Mouse (Mus musculus) C2C12 (cell line): ENCODE measurements around the gene Foxi3.

Experiments
- CTCF ChIP-seq: IDR thresholded peaks from one replicate; pipeline ENCODE4 v1.5.1; 2011; ENCODE audit not compliant: control insufficient read depth, insufficient read depth, insufficient read length
- FOSL1 ChIP-seq: IDR thresholded peaks from one replicate; pipeline ENCODE4 v1.8.0; 2011; ENCODE audit warnings: mild to moderate bottlenecking, low read length; ENCODE audit not compliant: poor library complexity, insufficient read depth, severe bottlenecking
- MYOD1 ChIP-seq: IDR thresholded peaks from one replicate; pipeline ENCODE4 v1.6.1; 2011; ENCODE audit warnings: low read depth; ENCODE audit not compliant: control insufficient read depth, insufficient read length
- MYOG ChIP-seq: IDR thresholded peaks from one replicate; pipeline ENCODE4 v1.6.1; 2011; ENCODE audit not compliant: control insufficient read depth, insufficient read length; ENCODE audit errors: extremely low read depth
- USF1 ChIP-seq: IDR thresholded peaks from one replicate; pipeline ENCODE4 v1.6.1; 2011; ENCODE audit warnings: low read depth, mild to moderate bottlenecking, control low read depth, moderate library complexity

GRCm38 (mm10) chr6:70955841-70956240 is 490 bp upstream of the Foxi3 start:
- TF ChIP-seq CTCF, result no peak
- no peak for TF ChIP-seq USF1
- TF ChIP-seq MYOD1, result no peak
- no peak for TF ChIP-seq FOSL1
- TF ChIP-seq MYOG, result no peak
